Mouse (Mus musculus): ENCODE measurements at regions not wholly inside any gene's neighbourhood (a gene's known extent, or its start where the extent isn't known, plus 50 kb on each side); places are given as distances from the start of the nearest gene placed in this dataset.
"Not testable (repeated sequence)": the region's sequence is repeated elsewhere in the genome, so short reads cannot be mapped to it uniquely, and the experiment has no call there.

- DNase-seq (ENCODE audit: low read depth, low spot score), result peak; percentile 67
These were observed 101.1 kb upstream of the Med13l start for GRCm38 (mm10) chr5:118459391-118459792.

DNA sequence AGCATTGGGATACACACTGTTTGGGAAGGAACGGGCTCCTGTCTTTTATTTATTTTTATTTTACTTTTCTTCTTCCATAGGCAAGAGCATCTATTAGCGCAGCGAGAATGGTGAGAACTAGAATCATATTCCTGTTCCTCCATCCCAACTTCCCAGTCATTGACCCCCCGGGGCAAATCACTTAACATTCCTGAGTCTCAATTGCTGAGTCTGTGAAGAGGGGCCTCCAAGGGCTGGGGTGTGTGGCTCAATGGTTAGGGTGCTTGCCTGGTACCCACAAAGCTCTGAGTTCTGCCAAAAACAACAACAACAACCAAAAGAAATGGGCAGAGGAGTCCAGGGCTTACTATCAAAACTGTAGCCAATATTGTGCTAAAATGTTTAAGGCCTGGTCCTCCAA lies 98.5 kb upstream of the Med13l start:
- DNase-seq (ENCODE audit: low read depth, low spot score), result no peak

GRCm38 (mm10) chr5:118464931-118465801 lies 95.3 kb upstream of the Med13l start:
- peak; percentile 88 for DNase-seq (ENCODE audit: low read depth, low spot score)

- DNase-seq (ENCODE audit: low read depth, low spot score), result peak; percentile 43
These were observed 94.3 kb upstream of the Med13l start for GRCm38 (mm10) chr5:118465991-118466750.

GRCm38 (mm10) chr5:118468739-118469138 lies 91.7 kb upstream of the Med13l start:
- no peak for DNase-seq (ENCODE audit: low read depth, low spot score)

DNA sequence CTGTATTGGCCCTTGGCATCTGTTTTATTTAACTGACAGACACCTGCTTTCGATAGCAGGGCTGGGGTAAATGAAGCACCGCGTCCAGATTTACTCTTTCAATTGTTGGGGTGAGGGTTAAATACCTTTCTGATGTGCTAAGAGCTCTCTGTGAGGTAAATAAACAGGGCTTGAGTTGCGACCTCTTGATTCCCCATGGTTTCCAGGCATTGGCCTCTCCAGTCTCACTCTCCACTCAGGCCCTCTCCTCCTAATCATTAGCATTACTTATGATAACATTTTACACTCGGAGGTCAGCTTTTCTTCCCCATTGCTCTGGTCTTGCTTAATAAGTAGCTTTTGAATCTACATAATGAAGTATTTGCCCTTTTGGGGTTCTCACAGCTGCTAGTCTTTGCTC lies 88.9 kb upstream of the Med13l start:
- DNase-seq (ENCODE audit: low read depth, low spot score), result no peak

GRCm38 (mm10) chr5:118472291-118472690 lies 88.2 kb upstream of the Med13l start:
- no peak for DNase-seq (ENCODE audit: low read depth, low spot score)

GRCm38 (mm10) chr5:118473128-118473730 lies 87.2 kb upstream of the Med13l start:
- DNase-seq (ENCODE audit: low read depth, low spot score), result no peak

GRCm38 (mm10) chr5:118476597-118476996 lies 83.9 kb upstream of the Med13l start:
- no peak for DNase-seq (ENCODE audit: low read depth, low spot score)

- DNase-seq (ENCODE audit: low read depth, low spot score), result no peak
These were observed 83.1 kb upstream of the Med13l start for GRCm38 (mm10) chr5:118477131-118478119.

DNA sequence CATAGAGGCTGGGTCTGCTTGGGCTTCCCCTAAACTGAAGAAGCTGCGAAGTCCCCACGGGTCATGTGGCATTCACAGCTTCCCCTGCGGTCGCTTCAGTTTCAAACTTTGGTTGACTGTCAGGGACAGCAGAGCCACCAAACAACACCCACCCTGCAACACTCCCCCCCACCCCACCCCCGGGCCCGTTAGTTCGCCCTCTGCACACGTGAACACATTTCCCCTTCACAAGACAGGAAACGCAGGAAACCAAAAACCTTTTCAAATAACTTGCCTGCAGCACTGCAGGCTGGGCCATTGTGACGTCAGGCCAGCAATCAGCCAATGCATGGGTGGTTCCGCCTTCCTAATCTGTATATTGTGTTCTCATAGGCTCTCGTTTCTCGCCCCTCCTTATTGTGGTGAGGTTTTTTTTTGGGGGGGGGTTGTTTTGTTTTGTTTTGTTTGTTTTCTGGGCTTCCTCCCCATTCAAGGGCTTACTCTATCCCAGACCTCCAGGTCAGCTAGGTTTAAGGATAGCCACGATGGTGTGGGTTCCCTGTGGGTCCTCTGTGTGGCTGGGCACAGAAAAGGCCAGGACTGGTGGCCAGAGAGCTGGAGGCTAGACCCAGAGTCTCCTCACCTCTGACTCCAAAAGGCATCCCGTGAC lies 82.2 kb upstream of the Med13l start:
- peak; percentile 86 for DNase-seq (ENCODE audit: low read depth, low spot score)

GRCm38 (mm10) chr5:118480000-118480399 lies 80.5 kb upstream of the Med13l start:
- DNase-seq (ENCODE audit: low read depth, low spot score), result no peak

DNA sequence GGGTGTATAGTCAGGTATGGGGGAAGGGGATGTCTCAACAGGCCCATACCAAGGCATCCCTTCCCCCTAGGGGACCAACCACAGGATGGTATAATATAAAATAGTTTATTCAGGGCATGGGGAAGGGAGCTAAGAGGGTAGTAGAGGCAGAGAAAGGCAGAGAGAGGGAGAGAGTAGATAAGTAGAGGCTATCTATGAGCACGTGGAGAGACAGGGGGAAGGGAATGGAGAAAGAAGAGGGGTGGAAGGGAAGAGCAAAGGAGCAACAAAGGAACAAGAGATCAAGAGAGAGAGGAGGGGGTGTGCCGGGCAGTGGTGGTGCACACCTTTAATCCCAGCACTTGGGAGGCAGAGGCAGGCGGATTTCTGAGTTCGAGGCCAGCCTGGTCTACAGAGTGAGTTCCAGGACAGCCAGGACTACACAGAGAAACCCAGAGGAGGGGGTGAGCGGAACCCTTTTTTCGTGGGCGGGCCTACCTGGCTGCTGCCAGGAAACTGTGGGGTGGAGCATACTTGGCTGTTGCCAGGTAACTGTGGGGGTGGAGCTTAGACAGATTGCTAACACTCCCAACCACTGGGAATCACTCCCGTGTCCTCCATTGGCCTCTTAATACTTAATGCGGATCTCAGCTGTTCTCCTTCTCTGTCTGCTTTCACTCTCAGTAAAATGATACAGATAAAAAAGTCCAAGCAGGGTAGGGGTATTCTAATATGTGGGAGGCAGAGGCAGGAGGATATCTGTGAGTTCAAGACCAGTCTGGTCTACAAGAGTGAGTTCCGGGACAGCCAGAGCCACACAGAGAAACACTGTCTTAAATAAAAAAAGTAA lies 79.3 kb upstream of the Med13l start:
- DNase-seq (ENCODE audit: low read depth, low spot score), result no peak

- no peak for DNase-seq (ENCODE audit: low read depth, low spot score)
These were observed 78.8 kb upstream of the Med13l start for GRCm38 (mm10) chr5:118481794-118482049.

DNA sequence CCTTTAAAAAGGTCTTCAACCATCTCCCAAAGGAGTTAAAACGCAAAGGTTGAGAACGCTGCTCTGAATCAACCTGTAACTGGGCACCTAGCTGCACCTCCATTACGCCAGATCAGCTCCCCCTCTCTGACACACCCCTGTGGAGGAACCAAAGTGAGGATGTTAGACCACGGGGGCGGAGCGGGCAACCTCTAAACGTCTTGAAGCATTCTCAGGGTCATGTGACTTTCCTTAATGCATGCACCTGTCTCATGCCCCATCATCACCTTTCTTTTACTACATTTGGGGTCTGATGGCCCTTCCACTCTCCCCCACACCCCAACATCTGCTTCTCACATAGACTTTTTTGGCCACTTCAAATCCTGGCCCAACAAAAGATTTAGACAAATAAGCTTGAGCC lies 77.9 kb upstream of the Med13l start:
- no peak for DNase-seq (ENCODE audit: low read depth, low spot score)

- no peak for DNase-seq (ENCODE audit: low read depth, low spot score)
These were observed 77.5 kb upstream of the Med13l start for GRCm38 (mm10) chr5:118483001-118483400.

DNA sequence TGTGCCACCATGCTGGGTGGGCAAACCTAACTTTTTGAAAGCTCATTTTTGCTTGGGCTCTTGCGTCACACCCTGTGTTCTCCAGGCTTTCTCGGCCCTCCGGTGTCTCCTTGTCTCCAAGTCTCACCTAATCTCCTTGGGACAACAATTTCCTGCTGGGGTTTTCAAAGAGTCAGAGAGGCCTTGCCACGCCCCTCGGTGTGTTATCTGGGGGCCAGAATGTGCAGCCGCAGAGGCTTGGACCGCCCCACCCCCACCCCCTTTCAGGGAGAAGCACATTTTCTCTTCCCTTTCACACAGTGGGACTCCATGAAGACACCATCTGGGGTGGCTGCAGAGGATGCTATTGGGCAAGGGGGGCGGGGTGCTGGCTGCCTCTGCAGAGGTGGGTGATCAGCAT lies 76.9 kb upstream of the Med13l start:
- DNase-seq (ENCODE audit: low read depth, low spot score), result no peak

DNA sequence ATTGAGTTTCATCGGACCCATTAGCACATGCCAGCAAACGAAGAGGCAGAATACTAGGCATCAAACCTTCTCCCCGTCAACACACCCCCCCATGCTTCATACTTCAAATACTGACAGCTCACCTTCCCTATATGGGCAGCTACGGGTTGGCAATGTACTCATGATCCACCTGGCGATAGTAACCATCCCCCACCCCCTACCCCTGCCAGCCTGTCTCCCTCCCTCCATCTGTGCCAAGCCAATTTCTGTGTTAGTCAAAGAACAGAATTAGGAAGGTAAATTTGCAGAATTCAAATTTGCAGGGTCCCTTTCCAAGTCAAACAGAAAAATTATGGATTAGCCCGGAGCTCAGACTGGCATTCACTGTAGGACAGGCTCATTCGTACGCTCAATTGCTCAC lies 75.3 kb upstream of the Med13l start:
- no peak for DNase-seq (ENCODE audit: low read depth, low spot score)

- not testable (repeated sequence) for DNase-seq (ENCODE audit: low read depth, low spot score)
These were observed 68.0 kb upstream of the Med13l start for GRCm38 (mm10) chr5:118492522-118492921.
